Mouse (Mus musculus): ENCODE results near the gene Col8a1.

Col8a1 gene

GRCm38 (mm10) chr16:57754526-57755125, at the start of gene Col8a1:
Gene Col8a1, minus strand, starts transcription at chr16:57754737.
- DNase-seq = peak; percentile 23

DNA sequence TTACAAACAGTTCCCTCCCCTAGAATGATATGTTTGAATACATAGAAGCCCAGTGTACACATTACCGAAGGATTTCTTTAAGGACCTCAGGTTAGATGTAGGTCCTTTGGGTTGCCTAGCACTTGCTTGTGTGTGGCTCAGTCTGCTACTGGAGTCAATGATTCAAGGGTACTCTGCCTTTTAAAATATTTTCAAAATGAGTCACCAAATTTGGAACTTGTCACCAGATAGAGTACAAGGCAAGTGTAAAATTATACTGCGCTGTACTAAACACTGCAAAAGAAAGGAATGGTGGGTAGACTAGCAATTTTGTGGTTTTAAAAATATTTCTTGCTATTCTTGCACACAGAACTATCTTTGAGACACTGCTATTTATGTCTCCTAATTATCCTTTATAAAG, 47.3 kb upstream of the Col8a1 start:
- DNase-seq = no peak

DNA sequence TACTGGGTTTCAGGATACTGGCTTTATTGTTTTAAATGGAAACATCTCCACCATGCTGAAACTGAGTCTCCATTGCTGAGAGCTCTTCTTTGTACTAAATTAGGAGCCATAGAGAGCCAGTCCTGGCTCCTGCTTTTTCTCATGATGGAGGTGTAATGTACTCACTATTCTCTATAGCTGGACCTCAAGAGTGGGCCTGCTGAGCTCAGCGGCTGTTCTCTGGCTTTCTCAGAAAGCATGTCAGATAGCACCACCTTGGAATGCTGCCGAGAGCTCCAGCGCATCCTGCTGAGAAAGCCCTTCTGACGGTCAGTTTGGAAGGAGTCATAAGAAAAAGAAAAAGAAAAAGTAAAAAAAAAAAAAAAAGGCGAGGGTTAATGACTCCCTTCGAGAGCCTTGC, 41.8 kb upstream of the Col8a1 start:
- no peak for DNase-seq

DNA sequence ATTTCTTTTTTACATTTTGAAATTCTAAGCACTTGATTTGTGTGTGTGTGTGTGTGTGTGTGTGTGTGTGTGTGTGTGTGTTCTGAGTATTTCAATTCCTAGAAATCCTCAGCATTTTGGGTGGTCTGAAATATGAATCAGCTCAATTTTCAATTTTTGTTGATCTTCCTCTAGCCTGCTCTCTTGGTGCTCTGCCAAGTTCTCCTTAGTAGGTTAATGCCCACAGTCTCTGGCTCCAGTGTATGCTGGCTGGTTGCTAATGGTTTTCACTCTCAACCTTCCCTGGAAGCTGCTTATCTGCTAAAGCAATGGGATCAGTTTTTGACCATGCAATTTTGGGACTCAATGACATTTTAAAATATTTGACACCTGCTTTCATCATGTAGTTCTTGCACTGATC, 24.5 kb upstream of the Col8a1 start:
- DNase-seq = no peak

- no peak for DNase-seq
Measured at GRCm38 (mm10) chr16:57765615-57766014, 11.1 kb upstream of the Col8a1 start.

DNA sequence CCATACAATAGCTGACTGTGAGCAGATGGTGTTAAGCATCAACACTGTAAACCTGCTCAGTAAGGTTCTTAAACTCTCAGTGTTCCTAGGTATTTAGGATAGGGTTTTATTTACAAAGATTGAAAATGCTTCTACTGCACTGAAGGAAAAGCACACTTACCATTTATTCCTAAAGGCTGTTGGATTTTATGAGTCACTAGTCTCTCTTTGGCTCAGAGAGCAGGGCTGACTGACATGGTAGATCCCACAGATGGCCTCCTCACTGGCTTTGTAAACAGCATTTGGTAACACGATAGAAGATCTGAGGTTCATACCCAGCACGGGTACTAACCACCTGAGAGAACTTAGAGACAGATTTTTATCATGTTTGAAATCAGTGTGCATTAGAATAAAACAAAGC, 5.3 kb upstream of the Col8a1 start:
- DNase-seq = no peak

DNA sequence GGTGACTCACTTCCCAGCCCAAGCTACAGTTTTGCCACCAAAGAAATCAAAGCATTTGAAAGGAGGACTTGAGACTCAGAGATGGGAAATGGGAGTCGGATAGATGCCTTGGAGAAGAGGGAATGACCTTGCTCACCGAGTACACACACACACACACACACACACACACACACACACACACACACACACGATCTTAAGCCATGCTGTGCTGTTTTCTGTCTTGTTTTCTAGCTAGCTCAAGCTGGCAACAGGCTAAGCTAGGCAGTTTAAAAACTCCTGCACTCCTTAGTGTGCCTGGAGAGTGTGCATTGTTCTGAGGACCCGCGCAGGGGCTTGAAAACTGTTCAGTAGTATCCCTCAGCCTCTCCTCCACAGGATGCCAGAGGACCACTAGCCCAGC, 1.2 kb upstream of the Col8a1 start:
- peak; percentile 30 for DNase-seq

- DNase-seq = peak; percentile 53
Measured at GRCm38 (mm10) chr16:57755241-57755640, 704 bp upstream of the Col8a1 start.

DNA sequence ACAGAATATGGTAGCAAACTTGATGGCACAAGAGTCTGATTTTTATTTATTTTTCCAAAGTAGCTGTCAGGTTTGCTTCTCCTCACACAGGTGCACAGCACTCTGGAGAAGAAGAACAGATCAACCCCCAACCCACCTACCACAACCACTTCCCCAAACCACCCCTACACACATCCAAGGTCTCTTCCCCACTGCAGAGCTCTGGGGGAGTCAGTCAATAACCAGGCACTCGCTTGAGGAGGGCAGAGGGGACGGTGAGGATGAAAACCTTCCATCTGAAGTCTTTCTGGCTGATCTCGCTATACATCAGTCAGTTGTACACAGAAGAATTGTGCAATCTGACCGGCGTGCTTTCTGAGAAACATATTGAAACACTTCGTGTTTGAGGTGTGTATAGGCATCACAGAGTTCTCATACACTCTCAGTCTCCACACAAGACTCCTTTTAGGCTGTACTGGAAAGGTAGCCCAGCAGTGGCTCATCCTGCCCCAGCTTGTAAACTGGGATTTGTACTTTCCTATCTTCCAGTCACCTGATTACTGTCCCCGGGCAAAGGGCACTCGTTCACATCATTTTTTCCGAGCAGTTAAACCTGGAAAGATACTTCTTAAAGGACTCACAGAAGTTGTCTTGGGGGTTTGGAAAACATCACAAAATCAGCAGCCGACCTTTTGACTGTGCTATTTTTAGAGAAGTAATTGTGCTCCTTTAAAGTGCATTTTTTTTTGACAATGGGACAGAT, 827 bp downstream of the Col8a1 start:
- DNase-seq = no peak

DNA sequence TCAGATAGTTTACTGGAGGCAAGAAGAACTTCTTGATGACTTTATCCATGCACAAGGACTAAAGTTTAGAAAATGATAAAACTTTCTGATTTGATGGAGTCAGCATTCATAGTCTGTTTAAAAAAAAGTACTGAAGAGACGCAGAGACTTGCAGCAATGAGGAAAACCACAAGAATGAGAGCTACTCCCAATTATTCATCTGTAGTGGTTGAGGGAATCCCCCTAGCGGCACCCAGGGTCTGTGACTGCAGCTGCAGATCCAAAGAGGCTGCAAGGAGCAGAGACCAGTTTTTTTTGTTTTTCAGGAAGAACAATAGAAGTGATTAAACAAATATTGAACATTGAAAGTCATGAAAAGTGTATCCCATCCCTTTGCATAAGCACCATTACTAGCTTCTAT, 4.0 kb downstream of the Col8a1 start:
- DNase-seq = no peak

DNA sequence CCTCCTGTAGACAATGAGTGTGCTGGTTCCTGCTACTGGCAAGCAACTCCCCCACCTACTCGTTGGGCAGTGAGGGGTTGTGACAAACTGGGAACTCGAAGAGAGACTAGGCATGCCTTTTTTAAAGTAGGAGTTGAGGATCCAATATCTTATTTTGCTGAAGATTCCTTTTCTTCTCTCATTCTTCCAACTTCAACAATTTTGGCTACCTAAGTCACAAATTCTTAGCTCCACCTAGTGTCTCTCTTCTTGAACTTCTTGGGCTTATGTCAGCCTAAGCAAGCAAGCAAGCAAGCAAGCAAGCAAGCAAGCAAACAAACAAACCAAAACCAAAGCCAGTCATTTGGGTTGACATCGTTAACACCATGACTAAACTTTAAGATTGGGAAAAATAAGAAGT, 6.4 kb downstream of the Col8a1 start:
- no peak for DNase-seq

GRCm38 (mm10) chr16:57747357-57748056, 7.0 kb downstream of the Col8a1 start:
- no peak for DNase-seq

DNA sequence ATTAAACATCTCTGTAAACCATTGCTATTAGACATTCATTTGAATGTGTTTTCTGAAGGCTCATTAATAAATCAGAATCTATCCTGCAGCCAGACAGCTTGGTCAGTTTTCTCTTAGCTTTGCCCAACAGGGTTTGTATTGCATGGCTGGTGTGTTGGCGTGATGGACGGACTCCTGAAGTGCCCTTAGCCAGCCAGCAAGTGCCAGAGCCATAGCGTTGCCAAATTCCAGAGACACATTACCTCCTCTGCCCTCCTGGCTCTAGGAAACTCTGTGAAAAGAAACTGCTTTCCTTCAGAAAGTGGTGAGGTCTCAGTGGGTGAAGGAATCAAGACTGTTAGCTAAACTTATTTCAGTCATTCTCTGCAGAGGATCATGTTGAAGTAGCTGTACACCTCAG, 14.4 kb downstream of the Col8a1 start:
- no peak for DNase-seq

DNA sequence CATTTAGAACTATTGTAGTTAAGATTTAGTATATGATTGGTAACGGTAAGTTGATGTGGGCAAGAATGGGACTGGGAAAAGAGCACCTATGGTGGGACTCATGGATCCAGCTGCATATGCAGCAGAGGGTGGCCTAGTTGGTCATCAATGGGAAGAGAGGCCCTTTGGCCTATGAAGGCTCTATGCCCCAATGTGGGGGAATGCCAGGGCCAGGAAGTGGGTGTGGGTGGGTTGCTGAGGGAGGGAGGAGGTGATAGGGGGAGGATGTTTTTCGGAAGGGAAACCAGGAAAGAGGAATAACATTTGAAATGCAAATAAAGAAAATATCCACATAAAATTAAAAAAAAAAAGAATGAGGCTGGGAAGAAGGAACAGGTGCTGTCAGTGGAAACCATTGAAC, 19.6 kb downstream of the Col8a1 start:
- DNase-seq = no peak

DNA sequence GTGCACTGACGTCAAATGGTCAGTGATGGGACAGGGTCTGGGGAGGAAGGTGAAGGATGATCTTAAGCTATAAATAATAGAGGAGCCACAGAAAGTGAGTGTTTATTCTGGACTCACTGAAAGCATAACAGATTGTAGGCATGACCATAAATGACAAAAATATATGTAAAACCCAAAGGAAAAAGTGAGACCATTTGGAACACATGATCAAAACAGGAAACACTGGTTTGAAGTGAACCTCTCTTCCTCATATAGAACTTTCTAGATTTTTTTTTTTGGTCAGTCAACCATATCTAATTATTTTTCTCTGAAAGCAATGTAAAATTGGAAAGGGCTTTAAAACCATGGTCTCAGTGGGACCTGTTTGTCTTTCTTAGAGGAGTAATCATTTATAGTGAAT, 21.0 kb downstream of the Col8a1 start:
- DNase-seq = no peak

DNA sequence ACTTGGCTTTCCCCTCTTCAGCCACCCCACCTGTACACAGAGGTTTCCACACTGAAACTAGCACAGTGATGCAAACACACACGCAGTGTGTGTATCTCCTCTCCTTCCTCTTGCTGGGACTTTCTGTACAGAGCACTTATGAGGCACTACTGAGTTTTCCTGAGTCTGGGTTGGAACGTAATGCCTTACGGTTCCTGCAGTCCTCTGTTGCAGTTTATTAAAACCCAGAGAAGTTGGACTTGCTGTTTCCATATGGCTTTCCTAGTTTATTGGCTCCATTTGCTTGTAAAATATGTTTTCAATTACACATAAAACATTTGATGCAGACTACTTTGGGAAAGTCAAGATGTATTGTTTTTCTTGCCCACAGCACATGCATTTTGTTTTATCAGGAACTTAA, 21.4 kb downstream of the Col8a1 start:
- DNase-seq = no peak

DNA sequence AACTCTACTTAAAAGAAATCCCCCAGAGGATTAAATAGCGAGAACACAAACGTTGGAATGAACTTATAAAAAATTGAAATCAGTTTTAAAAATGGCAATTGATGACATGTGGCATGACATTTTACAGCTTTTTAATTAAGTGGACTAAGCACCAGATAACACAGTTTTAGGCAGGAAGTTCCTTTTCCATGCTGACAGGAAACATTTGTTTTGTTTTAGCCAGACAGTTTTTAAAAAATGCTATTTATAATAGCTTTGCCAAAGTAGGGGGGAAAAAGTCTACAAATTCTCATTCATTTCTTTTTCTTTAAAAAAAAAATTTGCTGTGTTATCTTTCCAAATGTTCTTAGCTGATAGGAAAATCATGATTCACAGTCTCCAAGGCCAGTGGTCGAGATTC, 29.6 kb downstream of the Col8a1 start:
- no peak for DNase-seq

- DNase-seq = no peak
Measured at GRCm38 (mm10) chr16:57718982-57719381, 35.6 kb downstream of the Col8a1 start.

DNA sequence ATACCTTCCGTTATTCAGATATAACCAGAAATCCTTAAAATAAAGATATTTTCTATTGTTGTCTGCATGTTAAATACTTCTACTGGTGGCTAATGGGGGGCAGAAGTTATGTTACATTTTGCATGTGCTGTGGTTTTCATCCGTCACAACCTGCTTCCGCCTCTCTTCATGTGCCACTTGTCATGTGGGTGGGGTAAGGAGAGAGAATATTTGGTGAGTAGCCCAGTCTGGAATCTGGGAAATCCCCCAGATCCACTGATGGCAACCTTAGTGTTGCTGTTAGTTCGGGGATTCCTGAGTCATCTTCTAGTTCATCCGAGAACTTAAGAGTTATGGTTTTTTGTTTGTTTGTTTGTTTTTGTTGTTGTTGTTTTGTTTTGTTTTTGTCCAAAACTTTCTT, 55.8 kb downstream of the Col8a1 start:
- DNase-seq = no peak

DNA sequence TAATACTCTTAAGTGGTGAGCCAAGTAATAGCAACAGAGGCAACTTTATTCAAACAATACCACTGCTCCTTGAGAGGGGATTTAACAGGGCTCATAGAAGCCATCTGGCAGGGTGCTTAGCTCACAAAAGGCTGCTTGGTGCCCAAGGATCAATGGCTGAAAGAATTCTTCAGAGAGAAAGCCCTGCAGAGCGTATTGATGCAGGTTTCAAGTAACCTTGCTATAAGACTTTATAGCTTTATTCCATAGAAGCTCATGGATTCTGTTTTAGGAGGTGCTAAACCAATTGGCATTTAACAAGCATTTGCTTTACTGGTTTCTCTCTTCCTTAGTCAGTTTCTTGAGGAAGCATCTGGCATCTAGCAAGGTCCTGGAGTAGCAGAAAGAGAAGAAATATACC, 59.8 kb downstream of the Col8a1 start:
- DNase-seq = no peak

DNA sequence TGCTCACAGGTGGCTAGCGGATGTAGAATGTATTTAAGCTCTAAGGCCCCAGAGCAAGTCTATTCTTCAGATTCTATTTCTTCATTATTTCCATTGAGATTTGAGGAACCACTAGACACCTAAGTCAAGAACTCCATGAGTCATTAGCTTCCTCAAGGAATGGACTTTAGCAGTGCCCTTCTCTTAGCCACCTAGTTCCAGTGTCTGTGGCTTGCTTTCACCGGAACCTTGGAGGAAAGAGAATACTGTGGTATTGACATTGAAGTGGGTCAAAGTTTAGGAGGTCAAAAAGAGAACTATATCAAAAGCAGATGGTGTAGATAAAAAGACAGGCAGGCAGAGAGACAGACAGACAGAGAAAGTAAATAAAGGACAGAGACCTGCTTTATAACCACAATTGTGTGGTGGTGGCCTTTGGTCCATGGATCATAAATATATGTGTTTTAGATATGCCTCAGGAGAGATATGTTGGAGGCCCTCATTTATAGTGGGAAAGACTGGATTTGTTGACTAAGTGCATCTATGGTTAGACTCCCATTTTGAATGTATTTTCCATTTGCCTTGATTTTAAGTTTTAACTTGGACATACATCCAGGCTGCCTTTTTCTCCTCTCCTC, 60.5 kb downstream of the Col8a1 start:
- no peak for DNase-seq

GRCm38 (mm10) chr16:57685790-57686399, 68.6 kb downstream of the Col8a1 start:
- no peak for DNase-seq

- DNase-seq = no peak
Measured at GRCm38 (mm10) chr16:57672251-57672650, 82.3 kb downstream of the Col8a1 start.

Data from right cerebral cortex, postnatal 25 days (tissue).